Mouse (Mus musculus) megakaryocyte, embryonic 14.5 days (primary cell): ENCODE results near the gene Kcnk2. TPM values are rescaled to one million over a fixed set of nuclear protein-coding genes. Genes with fewer than 3 reads are reported as not detected.
A peak's percentile ranks its signal among the peaks of the same experiment; 100 is the strongest.

Source experiments
- H3K27me3 ChIP-seq: replicated peaks from 2 replicates; pipeline ENCODE3; 2012; ENCODE audit warnings: inconsistent platforms
- H3K36me3 ChIP-seq: replicated peaks from 2 replicates; pipeline ENCODE3; 2012; ENCODE audit warnings: low read length, inconsistent platforms, mixed read lengths
- H3K4me1 ChIP-seq: 2 replicates; pipeline ENCODE4 v1.6.1; 2012; ENCODE audit warnings: inconsistent platforms
- H3K4me3 ChIP-seq: replicated peaks from 2 replicates; pipeline ENCODE3; 2012; ENCODE audit warnings: moderate library complexity, mild to moderate bottlenecking, inconsistent platforms
- H3K9me3 ChIP-seq: 2 replicates; pipeline ENCODE4 v1.6.1; 2012; ENCODE audit warnings: inconsistent platforms
- FLI1 ChIP-seq: IDR thresholded peaks from 2 replicates; pipeline ENCODE4 v1.6.1; 2012; ENCODE audit warnings: low read length, inconsistent platforms, mixed read lengths
- GATA1 ChIP-seq: IDR thresholded peaks from 3 replicates; pipeline ENCODE4 v1.6.1; 2012; ENCODE audit warnings: mixed read lengths, low read length, inconsistent platforms, borderline replicate concordance
- polyA plus RNA-seq: library from polyadenylated mRNA; stranded (reverse); fragments of >175 nt; gene quantifications from 2 replicates; pipeline ENCODE4 v1.2.3, GENCODE M21; 2012; ENCODE audit warnings: low replicate concordance; ENCODE audit not compliant: insufficient read depth

Gene Kcnk2
- not detected in 2 replicates for polyA plus RNA-seq

DNA sequence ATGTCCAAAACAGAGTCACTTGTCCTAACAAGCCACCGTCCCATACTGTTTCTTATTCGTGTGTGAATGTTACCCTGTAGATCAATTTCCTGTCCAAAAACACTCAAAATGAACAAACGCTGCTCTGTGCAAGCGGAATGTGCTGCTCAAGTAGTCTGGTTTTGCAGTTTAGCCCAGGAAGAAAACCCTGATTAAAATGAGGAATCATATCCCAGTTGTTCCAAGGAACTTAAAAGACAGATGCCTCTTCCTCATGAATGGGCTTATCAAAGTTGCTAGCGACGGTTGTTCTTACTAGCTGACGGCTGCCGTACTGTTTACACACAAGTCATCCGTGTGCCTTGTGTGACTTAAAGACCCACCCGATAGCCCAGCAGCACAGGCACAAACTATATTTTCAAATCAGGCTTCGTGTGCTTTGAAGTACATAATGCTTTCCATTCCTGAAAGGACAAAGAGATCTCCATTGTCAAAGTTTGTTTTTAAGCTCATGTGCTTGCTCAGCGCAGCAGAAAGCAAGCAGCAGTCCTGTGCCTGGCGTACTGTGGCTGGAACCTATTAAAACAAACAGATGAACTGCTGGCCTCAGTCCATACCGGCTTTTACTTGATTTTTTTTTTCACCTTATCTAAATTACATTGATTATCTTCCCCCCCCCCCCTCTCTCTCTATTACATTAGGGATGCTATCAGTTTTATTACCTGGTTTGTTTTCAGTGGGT, at the start of gene Kcnk2:
TSS of gene Kcnk2 (minus strand) at position 51 of the 721 bp plus-strand sequence.
- H3K4me3 ChIP-seq = no peak within 1 kb of the TSS
- TF ChIP-seq GATA1 (no peak), FLI1 (no peak)
- H3K36me3 ChIP-seq = no peaks in the 10 kb centered on the region
- H3K9me3 ChIP-seq = peaks cover 69% of the 10 kb centered on the region
- no peaks in the 10 kb centered on the region for H3K4me1 ChIP-seq
- H3K27me3 ChIP-seq = no peaks in the 10 kb centered on the region

DNA sequence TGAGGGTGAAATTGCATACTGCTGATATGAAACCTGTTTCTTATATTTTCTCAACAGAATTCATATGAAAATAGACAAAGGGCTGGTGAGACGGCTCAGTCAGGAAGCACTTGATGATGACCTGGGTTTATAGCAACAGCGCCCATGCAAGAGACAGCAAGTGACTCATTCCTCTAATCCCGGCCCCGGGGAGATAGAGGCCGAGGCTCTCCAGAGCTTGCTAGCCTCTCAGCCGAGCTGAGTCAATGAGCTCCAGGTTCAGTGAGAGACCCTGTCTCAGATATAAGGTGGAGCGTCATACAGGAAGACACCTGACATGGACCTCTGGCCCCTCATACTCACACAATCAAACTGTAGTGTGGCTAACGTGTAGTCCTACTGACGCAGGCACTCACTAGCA, 38.7 kb upstream of the Kcnk2 start:
- Histone ChIP-seq H3K4me1 (no peaks in the 10 kb centered on the region), H3K27me3 (no peaks in the 10 kb centered on the region), H3K4me3 (no peak overlapping the region), H3K9me3 (peaks cover 49% of the 10 kb centered on the region), H3K36me3 (no peaks in the 10 kb centered on the region)
- TF ChIP-seq FLI1 = no peak
- TF ChIP-seq GATA1 = no peak

DNA sequence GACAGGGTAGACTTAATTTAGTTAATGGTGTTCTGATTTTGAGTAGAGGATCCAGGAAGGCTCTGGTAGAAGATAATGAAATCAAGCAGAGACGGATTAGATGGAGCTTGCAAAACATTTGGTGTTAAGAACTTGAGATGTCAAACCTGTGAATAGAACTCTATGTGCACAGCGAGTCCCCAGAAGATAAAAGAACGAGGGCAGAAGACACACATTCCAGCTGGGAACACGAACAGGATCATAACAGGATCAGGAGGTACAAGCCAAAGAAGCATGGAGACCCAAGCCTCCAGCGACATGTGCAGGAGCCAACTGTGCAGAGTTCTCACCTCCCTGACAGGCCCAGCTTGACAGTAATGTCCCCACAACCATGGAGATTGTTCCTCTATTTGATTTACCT, 35.1 kb upstream of the Kcnk2 start:
- no peaks in the 10 kb centered on the region for H3K36me3 ChIP-seq
- no peaks in the 10 kb centered on the region for H3K4me1 ChIP-seq
- peaks cover 58% of the 10 kb centered on the region for H3K9me3 ChIP-seq
- no peak overlapping the region for H3K4me3 ChIP-seq
- no peaks in the 10 kb centered on the region for H3K27me3 ChIP-seq
- no peak for TF ChIP-seq FLI1
- no peak for TF ChIP-seq GATA1

DNA sequence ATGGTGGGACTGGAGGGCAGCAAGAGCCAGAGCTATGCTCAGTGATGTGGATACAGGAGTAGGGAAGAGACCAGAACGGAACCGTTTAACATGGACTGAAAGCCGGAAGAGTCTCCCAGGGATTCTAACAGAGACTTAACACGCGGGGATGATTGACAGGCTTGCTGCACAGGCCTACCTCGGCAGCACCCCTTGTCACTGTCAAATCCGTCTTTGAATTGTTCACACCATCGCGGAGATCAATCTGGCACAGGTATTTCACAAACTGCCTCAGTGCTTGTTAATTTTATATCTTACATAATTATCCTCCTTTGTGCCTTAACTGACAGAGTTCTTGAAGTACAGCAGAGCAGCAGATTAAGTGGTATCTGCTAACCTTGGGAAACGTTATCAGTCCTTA, 33.4 kb upstream of the Kcnk2 start:
- peaks cover 54% of the 10 kb centered on the region for H3K9me3 ChIP-seq
- no peak for TF ChIP-seq FLI1
- no peak for TF ChIP-seq GATA1
- no peak overlapping the region for H3K4me3 ChIP-seq
- H3K27me3 ChIP-seq = no peaks in the 10 kb centered on the region
- H3K4me1 ChIP-seq = no peaks in the 10 kb centered on the region
- no peaks in the 10 kb centered on the region for H3K36me3 ChIP-seq

DNA sequence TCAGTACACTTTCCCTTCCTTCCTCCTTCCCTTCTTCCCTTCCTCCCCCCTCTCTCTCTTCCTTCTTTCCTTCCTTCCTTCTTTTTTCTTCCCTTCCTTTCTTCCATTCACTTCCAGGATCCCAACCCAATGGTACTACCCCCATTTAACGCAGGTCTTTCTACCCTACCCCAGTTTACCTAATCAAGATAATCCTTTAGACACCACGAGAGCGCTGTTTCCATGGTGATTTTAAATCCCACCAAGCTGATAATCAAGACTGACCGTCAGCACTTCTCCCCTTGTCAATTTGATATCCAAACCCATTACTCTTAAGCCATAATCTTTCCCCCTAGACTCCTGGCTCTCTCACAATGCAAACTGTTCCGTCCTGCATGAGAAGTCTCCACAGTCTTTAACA, 29.4 kb upstream of the Kcnk2 start:
- H3K4me3 ChIP-seq = no peak overlapping the region
- TF ChIP-seq GATA1 (no peak), FLI1 (no peak)
- H3K9me3 ChIP-seq = peaks cover 79% of the 10 kb centered on the region
- no peaks in the 10 kb centered on the region for H3K4me1 ChIP-seq
- no peaks in the 10 kb centered on the region for H3K36me3 ChIP-seq
- no peaks in the 10 kb centered on the region for H3K27me3 ChIP-seq

DNA sequence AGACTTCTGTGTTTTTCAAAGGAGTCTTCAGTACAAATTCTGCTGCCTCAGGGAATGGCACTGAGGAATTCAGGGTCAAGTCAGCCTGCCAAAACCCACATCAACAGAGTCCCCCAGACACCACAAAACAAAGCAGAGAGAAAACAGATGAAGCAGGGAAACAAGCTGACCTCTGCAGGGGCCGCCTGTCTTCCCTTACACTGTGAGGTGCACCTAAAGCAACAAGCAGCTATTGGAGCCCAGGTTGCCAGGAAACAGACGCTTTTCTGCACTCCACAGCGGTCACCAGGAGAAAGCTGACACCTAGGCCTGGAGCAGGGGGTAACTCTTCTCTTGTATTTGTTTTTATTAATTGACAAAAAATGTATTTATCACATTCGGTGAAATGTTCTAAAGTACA, 28.5 kb upstream of the Kcnk2 start:
- Histone ChIP-seq H3K27me3 (no peaks in the 10 kb centered on the region), H3K9me3 (peaks cover 77% of the 10 kb centered on the region), H3K36me3 (no peaks in the 10 kb centered on the region), H3K4me3 (no peak overlapping the region), H3K4me1 (no peaks in the 10 kb centered on the region)
- TF ChIP-seq GATA1 = no peak
- no peak for TF ChIP-seq FLI1

DNA sequence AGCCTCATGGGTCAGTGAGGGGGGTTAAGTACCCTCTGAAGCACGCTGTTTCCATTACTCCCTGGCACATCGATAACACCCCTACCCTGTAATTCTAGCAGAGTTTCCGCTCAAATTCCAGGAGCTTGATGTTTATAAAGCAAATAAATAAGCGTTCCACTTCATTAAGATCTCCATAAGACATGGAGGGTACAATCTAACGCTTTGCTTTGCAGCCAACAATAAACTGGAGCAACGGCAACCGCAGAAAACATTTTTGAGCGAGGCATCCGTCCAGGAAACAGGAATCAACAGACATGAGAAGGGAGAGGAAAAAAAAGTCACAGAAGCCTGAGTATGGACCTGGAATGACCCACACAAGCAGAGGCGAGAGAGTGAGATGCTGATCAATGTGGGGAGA, 27.5 kb upstream of the Kcnk2 start:
- peaks cover 79% of the 10 kb centered on the region for H3K9me3 ChIP-seq
- no peaks in the 10 kb centered on the region for H3K4me1 ChIP-seq
- no peaks in the 10 kb centered on the region for H3K27me3 ChIP-seq
- H3K4me3 ChIP-seq = no peak overlapping the region
- H3K36me3 ChIP-seq = no peaks in the 10 kb centered on the region
- TF ChIP-seq FLI1 (no peak), GATA1 (no peak)

DNA sequence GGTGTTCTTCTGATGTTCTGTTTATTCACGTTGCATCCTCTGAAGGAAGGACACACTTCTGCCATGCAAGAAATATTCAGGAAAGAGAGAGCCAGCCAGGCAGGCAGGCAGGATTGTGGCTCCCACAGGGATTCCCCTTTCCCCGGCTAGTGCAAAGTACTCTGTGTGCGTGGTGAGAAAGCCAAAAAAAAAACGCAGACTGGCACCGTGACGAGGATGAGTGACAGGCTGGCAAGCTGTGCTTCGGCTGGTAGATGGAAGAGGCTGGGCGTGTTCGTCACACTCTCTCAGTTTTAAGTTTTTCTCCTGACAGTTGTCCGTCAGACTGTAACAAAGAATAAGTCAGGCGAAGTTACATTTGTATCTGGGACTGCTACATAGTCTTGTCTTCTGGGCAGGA, 24.2 kb upstream of the Kcnk2 start:
- TF ChIP-seq FLI1 (no peak), GATA1 (no peak)
- H3K27me3 ChIP-seq = no peaks in the 10 kb centered on the region
- no peaks in the 10 kb centered on the region for H3K36me3 ChIP-seq
- no peak overlapping the region for H3K4me3 ChIP-seq
- peaks cover 54% of the 10 kb centered on the region for H3K9me3 ChIP-seq
- no peaks in the 10 kb centered on the region for H3K4me1 ChIP-seq

DNA sequence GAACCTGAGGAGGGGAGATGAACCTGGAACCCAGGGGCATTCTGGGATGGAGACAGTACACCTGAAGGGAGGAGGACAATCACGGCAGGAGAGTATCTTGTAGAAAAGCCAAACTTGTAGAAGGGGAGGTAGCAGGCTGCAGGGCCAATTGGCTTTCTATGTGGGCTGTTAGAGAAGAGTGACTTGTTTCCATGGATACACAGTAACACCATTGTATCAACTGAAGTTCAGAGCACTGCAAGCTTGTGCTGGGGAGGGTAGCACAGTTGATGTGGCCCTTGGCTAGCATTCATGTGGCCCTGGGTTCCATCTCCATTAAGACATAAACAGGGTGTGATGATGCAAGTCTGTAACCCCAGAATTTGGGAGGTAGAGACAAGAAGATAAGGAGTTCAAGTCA, 17.8 kb upstream of the Kcnk2 start:
- peaks cover 40% of the 10 kb centered on the region for H3K9me3 ChIP-seq
- H3K4me1 ChIP-seq = no peaks in the 10 kb centered on the region
- no peak for TF ChIP-seq FLI1
- no peak for TF ChIP-seq GATA1
- no peak overlapping the region for H3K4me3 ChIP-seq
- no peaks in the 10 kb centered on the region for H3K36me3 ChIP-seq
- H3K27me3 ChIP-seq = no peaks in the 10 kb centered on the region

DNA sequence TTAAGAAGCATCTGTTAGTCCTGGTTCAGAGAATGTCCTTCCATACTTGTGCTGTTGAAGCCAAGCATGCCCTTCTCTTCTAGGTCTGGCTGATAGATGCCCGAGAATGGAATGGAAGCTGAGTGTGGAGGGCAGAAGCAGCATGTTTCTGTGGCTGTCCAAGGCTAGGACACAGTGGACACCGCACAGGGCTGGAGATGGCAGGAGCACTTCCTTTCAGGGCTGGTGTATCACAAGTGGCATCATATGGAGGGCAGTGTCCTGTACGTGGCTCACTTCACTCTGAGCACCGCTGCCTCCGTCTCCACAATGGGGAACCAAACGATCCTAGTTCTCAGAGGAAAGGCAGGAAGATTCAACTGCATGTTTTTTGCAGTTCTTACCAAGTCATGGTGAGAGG, 7.8 kb upstream of the Kcnk2 start:
- Histone ChIP-seq H3K9me3 (peaks cover 65% of the 10 kb centered on the region), H3K36me3 (no peaks in the 10 kb centered on the region), H3K27me3 (no peaks in the 10 kb centered on the region), H3K4me1 (no peaks in the 10 kb centered on the region), H3K4me3 (peak overlapping the region; percentile 71)
- TF ChIP-seq FLI1 (no peak), GATA1 (no peak)
